Mouse (Mus musculus) mouse trophoblast stem cell (cell line): ENCODE data around the gene Rag1.

Source experiments
- in situ Hi-C, 2 experiments: fragments of 300-500 bp; cut with MseI, MboI; formaldehyde crosslinking; loops; 2 replicates in 1 of 2; 3 replicates in 1 of 2; pipeline ENCODE4 v1.15.1; 2025

The Rag1 gene

DNA sequence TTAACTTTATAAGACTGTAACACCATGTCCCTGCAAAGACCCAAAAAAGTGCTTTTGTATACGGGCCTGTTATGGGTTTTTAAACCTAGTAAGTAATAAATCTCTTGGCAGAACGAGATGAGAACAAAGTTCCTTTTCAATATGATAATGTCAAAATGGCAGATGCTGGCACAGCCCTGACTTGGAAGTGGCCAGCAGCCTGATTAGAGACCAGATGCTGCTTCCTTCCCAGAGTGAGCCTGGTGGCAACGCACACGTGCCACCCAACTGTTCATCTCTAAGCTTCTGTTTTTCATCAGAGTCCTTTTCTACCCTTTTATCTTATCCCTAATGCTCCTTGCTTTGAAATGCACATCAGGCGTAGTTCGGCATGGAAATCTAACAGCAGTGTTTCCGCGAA, 57.9 kb downstream of the Rag1 start:
- in situ Hi-C loops = no loop called here
